Mouse (Mus musculus) forebrain, embryonic 14.5 days (tissue): ENCODE data around the gene Polr3a. TPM values are rescaled to one million over a fixed set of nuclear protein-coding genes. Genes with fewer than 3 reads are reported as not detected.
"Not testable (repeated sequence)": the region's sequence is repeated elsewhere in the genome, so short reads cannot be mapped to it uniquely, and the experiment has no call there.

Experiments used
- ATAC-seq: fragments of 200-750 bp; cut with Nextera tagmentation; 2 replicates; pipeline ENCODE4 v1.8.0; 2017; ENCODE audit warnings: mild to moderate bottlenecking, moderate library complexity
- DNase-seq: peaks from one replicate; pipeline ENCODE4 v3.0.0-alpha.2; 2015; ENCODE audit warnings: low spot score
- H3K27ac ChIP-seq: fragments of 300-500 bp; sonication (generic); 2 replicates; pipeline ENCODE4 v1.5.1; 2014; ENCODE audit warnings: low read depth, mild to moderate bottlenecking, control low read depth, low read length, moderate library complexity
- H3K27me3 ChIP-seq: fragments of 300-500 bp; sonication (generic); replicated peaks from 2 replicates; pipeline ENCODE4 v1.6.1; 2014; ENCODE audit warnings: low read length, control low read depth, mixed read lengths; ENCODE audit not compliant: control insufficient read depth, insufficient read depth
- H3K36me3 ChIP-seq: fragments of 300-500 bp; sonication (generic); 2 replicates; pipeline ENCODE4 v1.6.1; 2014; ENCODE audit warnings: low read length, control low read depth; ENCODE audit not compliant: control insufficient read depth, insufficient read depth
- H3K4me1 ChIP-seq: fragments of 300-500 bp; sonication (generic); 2 replicates; pipeline ENCODE4 v1.6.1; 2014; ENCODE audit warnings: antibody characterized with exemption, low read length, control low read depth; ENCODE audit not compliant: control insufficient read depth, insufficient read depth
- H3K4me2 ChIP-seq: fragments of 300-500 bp; sonication (generic); 2 replicates; pipeline ENCODE4 v1.6.1; 2014; ENCODE audit warnings: mild to moderate bottlenecking, control low read depth, low read length
- H3K4me3 ChIP-seq: fragments of 300-500 bp; sonication (generic); 2 replicates; pipeline ENCODE4 v1.5.1; 2014; ENCODE audit warnings: low read depth, low read length, control low read depth
- H3K9ac ChIP-seq: fragments of 300-500 bp; sonication (generic); 2 replicates; pipeline ENCODE4 v1.6.1; 2014; ENCODE audit warnings: mild to moderate bottlenecking, low read length, control low read depth, moderate library complexity
- H3K9me3 ChIP-seq: fragments of 300-500 bp; sonication (generic); replicated peaks from 2 replicates; pipeline ENCODE4 v1.6.1; 2016; ENCODE audit warnings: low read length, control low read depth, mixed read lengths; ENCODE audit not compliant: control insufficient read depth
- WGBS: fragments of 180-500 bp; shearing (Covaris S2); extraction: QIAGEN DNeasy Blood & Tissue Kit; methylation state at CpG from one replicate; pipeline ENCODE4 v1.1.7; 2014; 5-methylcytosine and 5-hydroxymethylcytosine counted together
- polyA plus RNA-seq: library from polyadenylated mRNA; unstranded; fragments of >200 nt; fragmentation: Nextera tagmentation; extraction: Ambion mirVana; gene quantifications from 2 replicates; pipeline ENCODE4 v1.2.1, GENCODE M21; 2014

Gene Polr3a
- polyA plus RNA-seq, 1 experiment from 2014 or later, result 14.7 TPM

- Histone ChIP-seq H3K36me3 (peaks cover 51% of the 10 kb centered on the region), H3K4me3 (no peak overlapping the region), H3K9me3 (no peaks in the 10 kb centered on the region), H3K27ac (peak overlapping the region; percentile 55; the same call in 1 of the 2 replicates), H3K4me2 (no peak overlapping the region), H3K27me3 (no peaks in the 10 kb centered on the region), H3K9ac (no peak overlapping the region), H3K4me1 (peaks cover 13% of the 10 kb centered on the region)
- ATAC-seq (no peak), DNase-seq (no peak)
- 29% methylated on average over 9 of the region's 9 CpGs for WGBS
Measured at GRCm38 (mm10) chr14:24499478-24499877, 12.6 kb upstream of the Polr3a start.

- no peak for DNase-seq
- no peaks in the 10 kb centered on the region for H3K9me3 ChIP-seq
- no peak overlapping the region for H3K9ac ChIP-seq
- H3K27ac ChIP-seq, result peak overlapping the region; percentile 55; the same call in 1 of the 2 replicates
- no peak overlapping the region for H3K4me2 ChIP-seq
- peaks cover 59% of the 10 kb centered on the region for H3K36me3 ChIP-seq
- peaks cover 13% of the 10 kb centered on the region for H3K4me1 ChIP-seq
- ATAC-seq, result no peak
- no peaks in the 10 kb centered on the region for H3K27me3 ChIP-seq
- H3K4me3 ChIP-seq, result no peak overlapping the region
- 68% methylated on average over 5 of the region's 5 CpGs for WGBS
Measured at GRCm38 (mm10) chr14:24498561-24499255, 11.8 kb upstream of the Polr3a start.

- no peak for DNase-seq
- no peak overlapping the region for H3K4me2 ChIP-seq
- no peak overlapping the region for H3K4me3 ChIP-seq
- H3K4me1 ChIP-seq, result peaks cover 21% of the 10 kb centered on the region
- peak overlapping the region; percentile 29; the same call in 1 of the 2 replicates for H3K9ac ChIP-seq
- no peaks in the 10 kb centered on the region for H3K9me3 ChIP-seq
- H3K27me3 ChIP-seq, result no peaks in the 10 kb centered on the region
- no peak overlapping the region for H3K27ac ChIP-seq
- WGBS, result 96% methylated on average over 1 of the region's 1 CpGs
- peaks cover 72% of the 10 kb centered on the region for H3K36me3 ChIP-seq
- ATAC-seq, result no peak
Measured at GRCm38 (mm10) chr14:24497443-24497842, 10.6 kb upstream of the Polr3a start.

- ATAC-seq (no peak), DNase-seq (no peak)
- Histone ChIP-seq H3K36me3 (peaks cover 78% of the 10 kb centered on the region), H3K9ac (no peak overlapping the region), H3K4me3 (no peak overlapping the region), H3K27ac (no peak overlapping the region), H3K4me1 (peaks cover 27% of the 10 kb centered on the region), H3K4me2 (no peak overlapping the region), H3K27me3 (no peaks in the 10 kb centered on the region), H3K9me3 (no peaks in the 10 kb centered on the region)
- 92% methylated on average over 1 of the region's 1 CpGs for WGBS
Measured at GRCm38 (mm10) chr14:24496507-24496906, 9.6 kb upstream of the Polr3a start.

GRCm38 (mm10) chr14:24493256-24493655 is 6.4 kb upstream of the Polr3a start:
- Histone ChIP-seq H3K9me3 (no peaks in the 10 kb centered on the region), H3K36me3 (peaks cover 64% of the 10 kb centered on the region), H3K27ac (no peak overlapping the region), H3K27me3 (no peaks in the 10 kb centered on the region), H3K4me1 (peaks cover 18% of the 10 kb centered on the region), H3K9ac (peak overlapping the region; percentile 37; the same call in 1 of the 2 replicates), H3K4me2 (no peak overlapping the region), H3K4me3 (no peak overlapping the region)
- 83% methylated on average over 9 of the region's 9 CpGs for WGBS
- DNase-seq (no peak), ATAC-seq (no peak)

- H3K4me1 ChIP-seq, result peaks cover 18% of the 10 kb centered on the region
- H3K27ac ChIP-seq, result 0 out of 2 replicates have a peak overlapping the region, but pooled peaks have one; percentile 80
- H3K36me3 ChIP-seq, result peaks cover 46% of the 10 kb centered on the region
- H3K4me3 ChIP-seq, result peak overlapping the region; percentile 97
- WGBS, result 5% methylated on average over 11 of the region's 11 CpGs
- DNase-seq (peak; percentile 54), ATAC-seq (0 out of 2 replicates have a peak, but pooled peaks have one; percentile 2)
- peak overlapping the region; percentile 95 for H3K9ac ChIP-seq
- no peaks in the 10 kb centered on the region for H3K9me3 ChIP-seq
- peak overlapping the region; percentile 70 for H3K4me2 ChIP-seq
- no peaks in the 10 kb centered on the region for H3K27me3 ChIP-seq
Measured at GRCm38 (mm10) chr14:24491266-24491981, 4.6 kb upstream of the Polr3a start.

GRCm38 (mm10) chr14:24490468-24491265 is 3.8 kb upstream of the Polr3a start:
- peak; percentile 97 for DNase-seq
- no peaks in the 10 kb centered on the region for H3K9me3 ChIP-seq
- H3K36me3 ChIP-seq, result peaks cover 38% of the 10 kb centered on the region
- H3K4me1 ChIP-seq, result peaks cover 22% of the 10 kb centered on the region
- WGBS, result under 1% methylated on average over 64 of the region's 64 CpGs
- H3K9ac ChIP-seq, result peak overlapping the region; percentile 95
- peak overlapping the region; percentile 70 for H3K4me2 ChIP-seq
- H3K27me3 ChIP-seq, result no peaks in the 10 kb centered on the region
- H3K4me3 ChIP-seq, result peak overlapping the region; percentile 97
- ATAC-seq, result peak; percentile 94
- peak overlapping the region; percentile 80 for H3K27ac ChIP-seq

GRCm38 (mm10) chr14:24489772-24490171 is 2.9 kb upstream of the Polr3a start:
- H3K4me2 ChIP-seq, ATAC-seq, H3K9me3 ChIP-seq, H3K27me3 ChIP-seq, H3K4me3 ChIP-seq, DNase-seq, H3K9ac ChIP-seq, H3K27ac ChIP-seq: not testable (repeated sequence)
- peaks cover 30% of the 10 kb centered on the region for H3K36me3 ChIP-seq
- peaks cover 22% of the 10 kb centered on the region for H3K4me1 ChIP-seq
- WGBS, result 87% methylated on average over 7 of the region's 7 CpGs
